Mouse (Mus musculus): ENCODE measurements around the gene Ptpn20. TPM values are rescaled to one million over a fixed set of nuclear protein-coding genes. Genes with fewer than 3 reads are reported as not detected.

The Ptpn20 gene
- polyA plus RNA-seq, 1 experiment from 2014 or later = 0.43 TPM

DNA sequence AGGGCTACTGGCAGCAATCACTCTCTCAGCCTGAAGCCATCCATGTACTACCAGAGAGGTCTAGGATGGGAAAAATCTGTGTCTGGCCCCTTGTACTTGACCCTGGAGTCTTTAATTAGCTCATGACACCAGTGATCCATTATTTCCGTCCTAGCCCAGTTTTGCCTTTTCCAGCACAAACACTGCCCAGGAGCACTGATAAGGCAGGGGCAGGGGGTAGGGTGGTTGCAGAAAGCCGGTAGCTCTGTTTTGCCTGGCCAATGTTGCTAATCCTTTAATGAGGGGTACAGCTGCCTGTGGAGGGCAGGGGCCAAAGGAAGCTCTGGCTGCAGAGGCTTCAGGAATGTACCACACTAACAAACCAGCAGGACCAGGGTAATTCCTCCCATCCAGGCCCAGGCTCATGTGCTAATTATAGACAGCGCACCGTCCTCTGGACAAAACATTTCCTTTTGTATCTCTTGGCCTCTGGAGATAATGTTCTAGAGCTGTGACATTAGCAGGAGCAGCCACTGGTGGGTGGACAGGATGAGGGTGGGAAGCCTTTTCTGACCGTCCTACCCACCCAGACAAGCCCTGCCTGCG, 98.5 kb downstream of the Ptpn20 start:
- H3K36me3 ChIP-seq (ENCODE audit: control insufficient read depth, insufficient read depth, low read length) = no peaks in the 10 kb centered on the region
- no peaks in the 10 kb centered on the region for H3K9me3 ChIP-seq (ENCODE audit: control insufficient read depth, low read length)
- ATAC-seq = no peak
- no peak overlapping the region for H3K4me3 ChIP-seq (ENCODE audit: low read length)
- H3K4me1 ChIP-seq (ENCODE audit: control insufficient read depth, insufficient read depth, low read depth, low read length) = peaks cover 5% of the 10 kb centered on the region
- H3K9ac ChIP-seq (ENCODE audit: low read depth, low read length) = no peak overlapping the region
- H3K27ac ChIP-seq (ENCODE audit: low read depth, low read length) = no peak overlapping the region
- no peak overlapping the region for H3K4me2 ChIP-seq (ENCODE audit: low read length)
- no peaks in the 10 kb centered on the region for H3K27me3 ChIP-seq (replicated peaks; ENCODE audit: control insufficient read depth, insufficient read depth, low read length)
- WGBS = 67% methylated on average over 6 of the region's 6 CpGs

DNA sequence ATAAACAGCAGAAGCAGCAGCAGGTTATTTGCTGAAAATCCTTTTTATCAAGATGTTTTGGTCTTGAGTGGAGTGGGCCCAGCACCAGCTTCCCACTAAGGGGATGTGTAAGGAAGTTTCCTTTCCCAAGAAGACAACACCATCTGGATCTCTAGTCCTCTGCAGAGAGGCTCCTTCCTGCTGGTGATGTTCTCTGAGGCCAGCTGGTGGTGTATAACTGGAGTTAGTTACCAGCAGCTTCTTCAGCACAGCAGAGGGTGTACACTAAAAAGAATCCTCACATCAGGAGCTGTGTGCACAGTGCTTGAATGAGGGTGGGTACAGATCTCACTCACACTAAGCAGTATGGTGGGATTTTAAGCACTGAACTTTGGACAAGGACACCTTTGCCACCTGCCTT, 100.0 kb downstream of the Ptpn20 start:
- H3K27me3 ChIP-seq (replicated peaks; ENCODE audit: control insufficient read depth, insufficient read depth, low read length) = no peaks in the 10 kb centered on the region
- ATAC-seq = no peak
- no peak overlapping the region for H3K9ac ChIP-seq (ENCODE audit: low read depth, low read length)
- no peak overlapping the region for H3K27ac ChIP-seq (ENCODE audit: low read depth, low read length)
- no peaks in the 10 kb centered on the region for H3K36me3 ChIP-seq (ENCODE audit: control insufficient read depth, insufficient read depth, low read length)
- no peaks in the 10 kb centered on the region for H3K9me3 ChIP-seq (ENCODE audit: control insufficient read depth, low read length)
- no peaks in the 10 kb centered on the region for H3K4me1 ChIP-seq (ENCODE audit: control insufficient read depth, insufficient read depth, low read depth, low read length)
- H3K4me3 ChIP-seq (ENCODE audit: low read length) = no peak overlapping the region
- no peak overlapping the region for H3K4me2 ChIP-seq (ENCODE audit: low read length)

Other genes with a start within 250 kb of the Ptpn20 start
- 24.4 and 27.1 TPM in 2 replicates for gene Mapk8, start 142.0 kb upstream of the Ptpn20 start, polyA plus RNA-seq (2015; fragmentation: Nextera tagmentation; extraction: Ambion mirVana)
- gene Frmpd2, start 117.5 kb upstream of the Ptpn20 start, polyA plus RNA-seq (2015; fragmentation: Nextera tagmentation; extraction: Ambion mirVana) = 0.09 and 0.34 TPM in 2 replicates